Mouse (Mus musculus) G1E (cell line): ENCODE data around the gene Arsg.

Experiments
- CTCF ChIP-seq: IDR thresholded peaks from 2 replicates; pipeline ENCODE4 v1.5.1; 2012; ENCODE audit warnings: low read depth, low read length, inconsistent platforms, mixed read lengths
- GATA1 ChIP-seq: IDR thresholded peaks from 2 replicates; pipeline ENCODE4 v1.6.1; 2012; ENCODE audit warnings: borderline replicate concordance, low read length, inconsistent platforms, mixed read lengths
- POLR2AphosphoS5 ChIP-seq: IDR thresholded peaks from 2 replicates; pipeline ENCODE4 v1.6.1; 2012; ENCODE audit warnings: low read depth, low read length, inconsistent platforms; ENCODE audit not compliant: insufficient replicate concordance
- TAL1 ChIP-seq: conservative IDR thresholded peaks from 2 replicates; pipeline ENCODE4 v1.6.1; 2012; ENCODE audit warnings: low read depth, low read length, inconsistent platforms, mixed read lengths

DNA sequence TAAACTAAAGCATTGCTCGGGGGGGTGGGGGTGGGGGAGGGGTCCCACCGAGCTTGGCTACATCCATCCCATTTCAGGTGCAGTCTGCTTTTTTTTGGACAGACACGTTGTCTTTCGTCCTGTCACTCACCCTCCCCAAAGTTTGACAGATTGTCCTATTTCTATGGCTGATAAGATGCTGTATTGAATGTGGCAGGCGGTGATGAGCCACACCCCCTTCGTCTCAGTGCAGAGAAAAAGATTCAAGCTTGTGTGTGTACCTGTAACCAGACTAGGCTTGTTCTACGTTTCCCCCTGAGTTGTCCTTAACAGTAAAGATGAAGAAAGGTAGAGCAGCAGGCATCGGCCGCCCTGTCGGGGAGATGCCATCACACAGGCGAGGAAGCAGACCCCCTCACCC is 22.0 kb upstream of the Arsg start:
- TF ChIP-seq CTCF (no peak), POLR2AphosphoS5 (no peak), TAL1 (no peak), GATA1 (no peak)
